Mouse (Mus musculus) megakaryocyte, embryonic 14.5 days (primary cell): ENCODE measurements around the gene Maml3.

Source experiments
- FLI1 ChIP-seq: IDR thresholded peaks from 2 replicates; pipeline ENCODE4 v1.6.1; 2012; ENCODE audit warnings: low read length, inconsistent platforms, mixed read lengths
- GATA1 ChIP-seq: IDR thresholded peaks from 3 replicates; pipeline ENCODE4 v1.6.1; 2012; ENCODE audit warnings: mixed read lengths, low read length, inconsistent platforms, borderline replicate concordance

DNA sequence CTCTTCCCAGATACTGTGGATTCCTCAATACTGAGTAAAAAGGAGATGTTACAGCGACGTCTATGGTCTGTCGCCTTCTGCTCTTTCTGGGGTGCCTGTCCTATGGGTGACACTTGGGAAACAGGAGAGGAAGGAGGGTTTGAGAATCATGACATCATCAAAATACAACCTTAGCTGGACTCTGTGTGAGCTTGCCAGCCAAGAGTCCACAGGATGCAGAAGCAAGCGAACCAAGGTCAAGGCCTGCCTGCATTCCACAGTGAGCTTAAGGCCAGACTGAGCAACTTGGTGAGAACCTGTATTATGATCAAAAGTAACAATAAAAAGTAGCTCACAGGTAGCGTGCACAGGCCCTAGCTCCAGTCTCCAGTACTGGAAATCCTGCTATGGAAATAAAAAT, 167.7 kb downstream of the Maml3 start:
- TF ChIP-seq GATA1 (no peak), FLI1 (no peak)
